Mouse (Mus musculus) stomach, postnatal 0 days (tissue): ENCODE data around the gene Kcnmb3. TPM values are rescaled to one million over a fixed set of nuclear protein-coding genes. Genes with fewer than 3 reads are reported as not detected.
"Not testable (repeated sequence)": the region's sequence is repeated elsewhere in the genome, so short reads cannot be mapped to it uniquely, and the experiment has no call there.

Experiments used
- ATAC-seq: fragments of 200-750 bp; cut with Nextera tagmentation; 2 replicates; pipeline ENCODE4 v1.8.0; 2017; ENCODE audit not compliant: low FRiP score, low TSS enrichment
- DNase-seq: peaks from one replicate; pipeline ENCODE4 v3.0.0-alpha.2; 2016; ENCODE audit warnings: low spot score
- H3K27ac ChIP-seq: fragments of 300-500 bp; sonication (generic); replicated peaks from 2 replicates; pipeline ENCODE4 v1.5.1; 2014; ENCODE audit warnings: mild to moderate bottlenecking, control low read depth
- H3K27me3 ChIP-seq: fragments of 300-500 bp; sonication (generic); 2 replicates; pipeline ENCODE4 v1.6.1; 2014; ENCODE audit warnings: low read length; ENCODE audit not compliant: control insufficient read depth, insufficient read depth
- H3K36me3 ChIP-seq: fragments of 300-500 bp; sonication (generic); 2 replicates; pipeline ENCODE4 v1.6.1; 2014; ENCODE audit warnings: low read length, mixed read lengths; ENCODE audit not compliant: control insufficient read depth, insufficient read depth
- H3K4me1 ChIP-seq: fragments of 300-500 bp; sonication (generic); replicated peaks from 2 replicates; pipeline ENCODE4 v1.6.1; 2014; ENCODE audit warnings: antibody characterized with exemption; ENCODE audit not compliant: control insufficient read depth, insufficient read depth
- H3K4me2 ChIP-seq: fragments of 300-500 bp; sonication (generic); replicated peaks from 2 replicates; pipeline ENCODE4 v1.6.1; 2014; ENCODE audit warnings: low read depth, mild to moderate bottlenecking, control low read depth, moderate library complexity
- H3K4me3 ChIP-seq: fragments of 300-500 bp; sonication (generic); 2 replicates; pipeline ENCODE4 v1.5.1; 2014; ENCODE audit warnings: low read depth, low read length, control low read depth
- H3K9ac ChIP-seq: fragments of 300-500 bp; sonication (generic); 2 replicates; pipeline ENCODE4 v1.6.1; 2014; ENCODE audit warnings: mild to moderate bottlenecking, low read length, control low read depth, mixed read lengths
- H3K9me3 ChIP-seq: fragments of 300-500 bp; sonication (generic); 2 replicates; pipeline ENCODE4 v1.6.1; 2016; ENCODE audit warnings: low read length; ENCODE audit not compliant: control insufficient read depth
- CTCF ChIP-seq: IDR thresholded peaks from 2 replicates; pipeline ENCODE4 v1.5.1; 2016; ENCODE audit warnings: antibody characterized with exemption, low read depth, mild to moderate bottlenecking, moderate library complexity
- EP300 ChIP-seq: optimal IDR thresholded peaks from 2 replicates; pipeline ENCODE3; 2016; ENCODE audit warnings: antibody characterized with exemption
- WGBS: fragments of 180-500 bp; shearing (Covaris S2); extraction: QIAGEN DNeasy Blood & Tissue Kit; methylation state at CpG from one replicate; pipeline ENCODE4 v1.1.7; 2014; 5-methylcytosine and 5-hydroxymethylcytosine counted together
- polyA plus RNA-seq: library from polyadenylated mRNA; unstranded; fragments of >200 nt; fragmentation: Nextera tagmentation; extraction: Ambion mirVana; gene quantifications from 2 replicates; pipeline ENCODE4 v1.2.1, GENCODE M21; 2015

The Kcnmb3 gene
- polyA plus RNA-seq, 1 experiment from 2014 or later, result 0.05 TPM

- H3K27me3 ChIP-seq, result no peaks in the 10 kb centered on the region
- peaks cover 10% of the 10 kb centered on the region for H3K36me3 ChIP-seq
- no peak for ATAC-seq
- TF ChIP-seq CTCF (no peak), EP300 (no peak)
- no peaks in the 10 kb centered on the region for H3K9me3 ChIP-seq
- H3K4me2 ChIP-seq, result no peak overlapping the region
- DNase-seq, result no peak
- H3K27ac ChIP-seq, result no peak overlapping the region
- no peaks in the 10 kb centered on the region for H3K4me1 ChIP-seq
- WGBS, result 66% methylated on average over 2 of the region's 2 CpGs
- H3K9ac ChIP-seq, result no peak overlapping the region
- H3K4me3 ChIP-seq, result no peak overlapping the region
Measured at GRCm38 (mm10) chr3:32434016-32434415, 58.0 kb downstream of the Kcnmb3 start.

- H3K36me3 ChIP-seq, result no peaks in the 10 kb centered on the region
- DNase-seq (no peak), ATAC-seq (no peak)
- H3K4me3 ChIP-seq, result no peak overlapping the region
- TF ChIP-seq CTCF (no peak), EP300 (no peak)
- no peaks in the 10 kb centered on the region for H3K4me1 ChIP-seq
- no peak overlapping the region for H3K4me2 ChIP-seq
- H3K27me3 ChIP-seq, result no peaks in the 10 kb centered on the region
- no peaks in the 10 kb centered on the region for H3K9me3 ChIP-seq
- no peak overlapping the region for H3K27ac ChIP-seq
- 46% methylated on average over 2 of the region's 2 CpGs for WGBS
- H3K9ac ChIP-seq, result no peak overlapping the region
Measured at GRCm38 (mm10) chr3:32430394-32430793, 61.6 kb downstream of the Kcnmb3 start.

- H3K9ac ChIP-seq, H3K36me3 ChIP-seq, H3K4me2 ChIP-seq, H3K27ac ChIP-seq, DNase-seq, H3K4me3 ChIP-seq, ATAC-seq, H3K27me3 ChIP-seq, H3K4me1 ChIP-seq, H3K9me3 ChIP-seq: not testable (repeated sequence)
Measured at GRCm38 (mm10) chr3:32429351-32429750, 62.7 kb downstream of the Kcnmb3 start.

- ATAC-seq (no peak), DNase-seq (no peak)
- H3K27ac ChIP-seq, result no peak overlapping the region
- no peak overlapping the region for H3K4me2 ChIP-seq
- no peaks in the 10 kb centered on the region for H3K9me3 ChIP-seq
- no peaks in the 10 kb centered on the region for H3K27me3 ChIP-seq
- no peak overlapping the region for H3K4me3 ChIP-seq
- WGBS, result 46% methylated on average over 4 of the region's 4 CpGs
- H3K36me3 ChIP-seq, result no peaks in the 10 kb centered on the region
- H3K4me1 ChIP-seq, result no peaks in the 10 kb centered on the region
- TF ChIP-seq CTCF (no peak), EP300 (no peak)
- no peak overlapping the region for H3K9ac ChIP-seq
Measured at GRCm38 (mm10) chr3:32428921-32429320, 63.1 kb downstream of the Kcnmb3 start.

- ATAC-seq, result no peak
- no peaks in the 10 kb centered on the region for H3K9me3 ChIP-seq
- TF ChIP-seq CTCF (no peak), EP300 (no peak)
Measured at GRCm38 (mm10) chr3:32428361-32428760, 63.7 kb downstream of the Kcnmb3 start.

GRCm38 (mm10) chr3:32427695-32428094 lies 64.3 kb downstream of the Kcnmb3 start:
- TF ChIP-seq EP300 (no peak), CTCF (no peak)
- no peaks in the 10 kb centered on the region for H3K36me3 ChIP-seq
- no peak overlapping the region for H3K4me2 ChIP-seq
- DNase-seq, result no peak
- no peaks in the 10 kb centered on the region for H3K9me3 ChIP-seq
- no peak for ATAC-seq
- no peak overlapping the region for H3K27ac ChIP-seq
- no peaks in the 10 kb centered on the region for H3K4me1 ChIP-seq
- no peak overlapping the region for H3K4me3 ChIP-seq
- no peak overlapping the region for H3K9ac ChIP-seq
- 63% methylated on average over 4 of the region's 4 CpGs for WGBS
- H3K27me3 ChIP-seq, result no peaks in the 10 kb centered on the region

More at GRCm38 (mm10) chr3:32428361-32428760, 63.7 kb downstream of the Kcnmb3 start:
- no peak for DNase-seq
- Histone ChIP-seq H3K27ac (no peak overlapping the region), H3K9ac (no peak overlapping the region), H3K4me2 (no peak overlapping the region), H3K4me1 (no peaks in the 10 kb centered on the region), H3K27me3 (no peaks in the 10 kb centered on the region), H3K4me3 (no peak overlapping the region), H3K36me3 (no peaks in the 10 kb centered on the region)
- 90% methylated on average over 3 of the region's 3 CpGs for WGBS

Other genes starting within 250 kb of the Kcnmb3 start
- 3.8 and 4.4 TPM in 2 replicates for gene Zmat3, start 126.2 kb downstream of the Kcnmb3 start, polyA plus RNA-seq
- 5.8 and 6.4 TPM in 2 replicates for gene Pik3ca, start 94.6 kb downstream of the Kcnmb3 start, polyA plus RNA-seq
- gene Zfp639, start 18.0 kb upstream of the Kcnmb3 start, polyA plus RNA-seq, result 23.7 and 23.9 TPM in 2 replicates
- 18.3 and 22.3 TPM in 2 replicates for gene Mfn1, start 37.2 kb upstream of the Kcnmb3 start, polyA plus RNA-seq
- 39.5 and 42.6 TPM in 2 replicates for gene Gnb4, start 124.4 kb upstream of the Kcnmb3 start, polyA plus RNA-seq
- 58.0 and 58.6 TPM in 2 replicates for gene Actl6a, start 214.1 kb upstream of the Kcnmb3 start, polyA plus RNA-seq
- gene Ndufb5, start 244.8 kb upstream of the Kcnmb3 start, polyA plus RNA-seq, result 322 and 327 TPM in 2 replicates
- 22.3 and 23.7 TPM in 2 replicates for gene Mrpl47, start 245.4 kb upstream of the Kcnmb3 start, polyA plus RNA-seq